Mouse (Mus musculus) embryonic facial prominence, embryonic 11.5 days (tissue): ENCODE data around the gene Macrod1. TPM values are rescaled to one million over a fixed set of nuclear protein-coding genes. Genes with fewer than 3 reads are reported as not detected.
A peak's percentile ranks its signal among the peaks of the same experiment; 100 is the strongest.

Experiments used
- ATAC-seq: fragments of 200-750 bp; cut with Nextera tagmentation; replicated peaks from 2 replicates; pipeline ENCODE4 v1.8.0; 2017; ENCODE audit warnings: low read depth; ENCODE audit not compliant: insufficient number of reproducible peaks, low FRiP score, low TSS enrichment
- DNase-seq: peaks from one replicate; pipeline ENCODE4 v3.0.0-alpha.2; 2015; ENCODE audit warnings: low spot score
- H3K27ac ChIP-seq: fragments of 300-500 bp; sonication (generic); replicated peaks from 2 replicates; pipeline ENCODE4 v1.5.1; 2014; ENCODE audit warnings: mild to moderate bottlenecking, low read depth, low read length, control low read depth
- H3K27me3 ChIP-seq: fragments of 300-500 bp; sonication (generic); 2 replicates; pipeline ENCODE4 v1.6.1; 2014; ENCODE audit warnings: mild to moderate bottlenecking, low read length, moderate library complexity, mixed read lengths; ENCODE audit not compliant: control insufficient read depth, insufficient read depth
- H3K36me3 ChIP-seq: fragments of 300-500 bp; sonication (generic); replicated peaks from 2 replicates; pipeline ENCODE4 v1.6.1; 2014; ENCODE audit warnings: low read depth, mild to moderate bottlenecking, low read length, moderate library complexity, mixed read lengths; ENCODE audit not compliant: control insufficient read depth, insufficient read depth
- H3K4me1 ChIP-seq: fragments of 300-500 bp; sonication (generic); 2 replicates; pipeline ENCODE4 v1.6.1; 2014; ENCODE audit warnings: low read length, mixed read lengths; ENCODE audit not compliant: control insufficient read depth, insufficient read depth
- H3K4me2 ChIP-seq: fragments of 300-500 bp; sonication (generic); 2 replicates; pipeline ENCODE4 v1.6.1; 2014; ENCODE audit warnings: low read depth, mild to moderate bottlenecking, control low read depth, low read length, moderate library complexity
- H3K4me3 ChIP-seq: fragments of 300-500 bp; sonication (generic); 2 replicates; pipeline ENCODE4 v1.5.1; 2014; ENCODE audit warnings: low read depth, low read length, control low read depth
- H3K9ac ChIP-seq: fragments of 300-500 bp; sonication (generic); replicated peaks from 2 replicates; pipeline ENCODE4 v1.6.1; 2014; ENCODE audit warnings: mild to moderate bottlenecking, control low read depth, low read length
- H3K9me3 ChIP-seq: fragments of 300-500 bp; sonication (generic); replicated peaks from 2 replicates; pipeline ENCODE4 v1.6.1; 2016; ENCODE audit warnings: mild to moderate bottlenecking, low read length, inconsistent platforms, mixed read lengths; ENCODE audit not compliant: control insufficient read depth
- WGBS: fragments of 180-500 bp; shearing (Covaris S2); extraction: QIAGEN DNeasy Blood & Tissue Kit; methylation state at CpG from one replicate; pipeline ENCODE4 v1.1.7; 2014; 5-methylcytosine and 5-hydroxymethylcytosine counted together
- polyA plus RNA-seq: library from polyadenylated mRNA; unstranded; fragments of >200 nt; fragmentation: Nextera tagmentation; extraction: Ambion mirVana; gene quantifications from 2 replicates; pipeline ENCODE4 v1.2.1, GENCODE M21; 2014

Macrod1 gene
- polyA plus RNA-seq = 5.0 and 6.9 TPM in 2 replicates

DNA sequence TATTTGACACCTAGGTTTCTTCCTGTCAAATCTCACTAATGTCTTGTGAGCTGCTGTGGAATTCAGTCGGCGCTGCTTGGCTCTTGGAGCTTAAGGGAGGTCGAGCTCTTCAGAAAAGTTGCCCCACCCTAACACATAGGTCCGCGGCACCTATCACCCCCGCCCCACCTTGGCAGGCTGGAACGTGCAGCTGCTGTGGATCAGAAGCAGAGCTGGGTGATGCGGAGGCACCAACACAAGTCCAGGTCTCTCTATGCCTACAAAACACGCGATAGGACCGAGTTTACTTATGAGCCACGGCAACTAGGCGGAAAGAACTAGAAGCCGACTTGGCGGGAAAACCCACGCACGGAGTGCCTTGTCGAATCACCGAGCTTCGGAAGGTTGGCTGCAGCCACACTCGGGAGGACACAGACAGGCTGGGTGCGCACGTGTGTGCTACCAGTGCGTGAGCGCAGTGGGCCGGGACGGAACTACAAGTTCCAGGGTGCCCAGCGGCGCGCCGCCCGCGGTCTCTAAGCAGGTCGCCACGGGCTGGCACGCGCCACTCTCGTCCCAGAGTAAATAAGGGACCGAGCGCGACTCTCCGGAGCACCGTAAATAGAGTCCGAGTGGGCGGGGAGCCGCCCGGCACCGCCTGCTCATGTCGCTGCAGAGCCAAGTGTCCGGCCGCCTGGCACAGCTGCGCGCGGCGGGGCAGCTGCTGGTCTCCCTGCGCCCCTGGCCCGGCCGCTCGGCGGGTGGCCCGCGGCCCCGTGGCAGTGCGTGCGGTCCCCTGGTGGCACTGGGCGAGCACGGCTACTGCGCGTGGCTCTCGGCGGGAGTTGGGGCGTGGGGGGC, at the start of gene Macrod1:
Macrod1 (plus strand) TSS at position 563 of the 840 bp plus-strand sequence.
- Histone ChIP-seq H3K9ac (peak within 1 kb of the TSS; percentile 68), H3K36me3 (no peaks in the 10 kb centered on the region), H3K4me1 (peaks cover 6% of the 10 kb centered on the region), H3K27ac (no peak within 1 kb of the TSS), H3K9me3 (no peaks in the 10 kb centered on the region), H3K27me3 (no peaks in the 10 kb centered on the region), H3K4me2 (peak within 1 kb of the TSS; percentile 100), H3K4me3 (peak within 1 kb of the TSS; percentile 70)
- under 1% methylated on average over 65 of the region's 72 CpGs for WGBS
- ATAC-seq (peak; percentile 75), DNase-seq (peak; percentile 78)

- Histone ChIP-seq H3K36me3 (no peaks in the 10 kb centered on the region), H3K9ac (no peak overlapping the region), H3K27ac (no peak overlapping the region), H3K4me2 (no peak overlapping the region), H3K4me3 (no peak overlapping the region), H3K27me3 (no peaks in the 10 kb centered on the region), H3K4me1 (no peaks in the 10 kb centered on the region), H3K9me3 (no peaks in the 10 kb centered on the region)
- ATAC-seq = no peak
- DNase-seq = no peak
- 83% methylated on average over 9 of the region's 9 CpGs for WGBS
Measured at GRCm38 (mm10) chr19:7006892-7007593, 49.6 kb upstream of the Macrod1 start.

DNA sequence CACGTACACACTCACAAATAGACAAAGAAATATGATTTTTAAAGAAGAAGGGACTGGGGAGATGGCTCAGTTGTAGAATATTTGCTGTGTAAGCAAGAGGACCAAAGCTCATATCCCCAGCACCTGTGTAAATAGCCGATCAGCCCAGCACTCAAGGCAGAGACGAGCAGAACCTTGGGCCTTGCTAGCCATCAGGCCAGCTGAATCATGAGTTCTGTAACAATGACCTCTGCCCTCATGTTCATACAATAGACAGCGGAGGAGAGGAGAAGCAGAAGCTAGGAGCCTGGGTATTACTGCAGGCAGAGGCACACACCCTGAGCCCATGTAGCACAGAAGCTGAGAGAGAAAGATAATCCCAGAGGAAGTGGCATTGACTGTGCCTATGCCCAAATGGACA, 44.2 kb upstream of the Macrod1 start:
- Histone ChIP-seq H3K36me3 (no peaks in the 10 kb centered on the region), H3K27ac (no peak overlapping the region), H3K9ac (no peak overlapping the region), H3K4me3 (no peak overlapping the region), H3K4me1 (no peaks in the 10 kb centered on the region), H3K9me3 (no peaks in the 10 kb centered on the region), H3K27me3 (no peaks in the 10 kb centered on the region), H3K4me2 (no peak overlapping the region)
- ATAC-seq (no peak), DNase-seq (no peak)
- WGBS = 83% methylated on average over 4 of the region's 4 CpGs

DNA sequence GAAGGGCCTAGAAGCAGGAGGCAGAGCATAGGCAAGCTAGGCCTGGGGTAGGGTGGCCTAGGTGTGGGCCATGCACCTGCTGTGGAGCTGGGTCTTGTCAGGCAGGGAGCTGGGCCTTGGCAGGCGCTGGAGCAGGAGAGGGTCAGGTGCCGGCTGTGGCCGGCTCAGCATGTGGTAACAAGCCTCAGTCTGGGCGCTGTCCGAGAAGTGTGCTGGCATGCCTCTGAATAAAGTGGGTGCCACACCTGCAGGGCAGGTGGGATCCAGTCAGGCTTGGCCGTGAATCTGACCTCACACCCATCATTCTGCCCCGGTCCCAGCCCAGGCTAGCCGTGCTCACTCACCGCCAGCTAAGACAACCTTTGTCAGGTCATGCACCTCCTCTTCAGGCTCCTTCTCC, 42.6 kb upstream of the Macrod1 start:
- no peak overlapping the region for H3K9ac ChIP-seq
- H3K4me3 ChIP-seq = no peak overlapping the region
- WGBS = 90% methylated on average over 9 of the region's 9 CpGs
- H3K4me1 ChIP-seq = no peaks in the 10 kb centered on the region
- H3K9me3 ChIP-seq = no peaks in the 10 kb centered on the region
- H3K27me3 ChIP-seq = no peaks in the 10 kb centered on the region
- peaks cover 3% of the 10 kb centered on the region for H3K36me3 ChIP-seq
- DNase-seq = no peak
- ATAC-seq = no peak
- H3K4me2 ChIP-seq = no peak overlapping the region
- no peak overlapping the region for H3K27ac ChIP-seq

DNA sequence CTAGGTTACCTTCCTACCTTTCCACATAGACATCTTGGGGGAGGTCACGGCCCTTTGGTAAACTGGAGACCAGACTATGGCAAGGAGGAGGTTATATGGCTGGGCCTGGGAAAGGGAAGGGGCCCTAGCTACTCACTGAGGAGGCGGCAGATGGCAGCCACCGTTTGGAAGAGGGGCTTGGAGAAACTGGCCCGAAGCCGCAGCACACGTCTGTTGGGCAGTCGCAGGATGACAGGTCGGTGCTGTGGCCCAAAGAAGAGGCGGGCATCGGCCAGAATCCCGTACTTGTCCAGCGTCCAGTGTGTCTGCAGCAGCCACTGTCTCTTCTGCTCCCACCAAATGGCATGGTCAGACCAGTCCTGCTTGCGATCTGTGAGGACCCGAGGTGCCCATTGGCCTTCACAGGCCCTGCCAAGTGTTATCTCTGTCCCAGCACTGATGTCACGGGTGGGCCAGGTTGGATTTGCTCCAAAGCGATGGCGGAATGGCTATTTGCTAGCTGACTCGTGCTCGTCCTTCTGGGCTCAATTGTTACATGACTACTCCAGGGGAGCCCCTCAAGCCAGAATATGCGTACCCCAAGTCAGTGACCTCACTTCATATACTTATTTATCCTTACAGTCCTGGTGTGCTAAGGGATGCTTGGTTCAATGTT, 42.0 kb upstream of the Macrod1 start:
- H3K36me3 ChIP-seq = peaks cover 5% of the 10 kb centered on the region
- ATAC-seq (no peak), DNase-seq (no peak)
- WGBS = 88% methylated on average over 20 of the region's 20 CpGs
- no peaks in the 10 kb centered on the region for H3K27me3 ChIP-seq
- no peak overlapping the region for H3K4me2 ChIP-seq
- no peaks in the 10 kb centered on the region for H3K4me1 ChIP-seq
- no peak overlapping the region for H3K9ac ChIP-seq
- no peak overlapping the region for H3K4me3 ChIP-seq
- no peak overlapping the region for H3K27ac ChIP-seq
- no peaks in the 10 kb centered on the region for H3K9me3 ChIP-seq

DNA sequence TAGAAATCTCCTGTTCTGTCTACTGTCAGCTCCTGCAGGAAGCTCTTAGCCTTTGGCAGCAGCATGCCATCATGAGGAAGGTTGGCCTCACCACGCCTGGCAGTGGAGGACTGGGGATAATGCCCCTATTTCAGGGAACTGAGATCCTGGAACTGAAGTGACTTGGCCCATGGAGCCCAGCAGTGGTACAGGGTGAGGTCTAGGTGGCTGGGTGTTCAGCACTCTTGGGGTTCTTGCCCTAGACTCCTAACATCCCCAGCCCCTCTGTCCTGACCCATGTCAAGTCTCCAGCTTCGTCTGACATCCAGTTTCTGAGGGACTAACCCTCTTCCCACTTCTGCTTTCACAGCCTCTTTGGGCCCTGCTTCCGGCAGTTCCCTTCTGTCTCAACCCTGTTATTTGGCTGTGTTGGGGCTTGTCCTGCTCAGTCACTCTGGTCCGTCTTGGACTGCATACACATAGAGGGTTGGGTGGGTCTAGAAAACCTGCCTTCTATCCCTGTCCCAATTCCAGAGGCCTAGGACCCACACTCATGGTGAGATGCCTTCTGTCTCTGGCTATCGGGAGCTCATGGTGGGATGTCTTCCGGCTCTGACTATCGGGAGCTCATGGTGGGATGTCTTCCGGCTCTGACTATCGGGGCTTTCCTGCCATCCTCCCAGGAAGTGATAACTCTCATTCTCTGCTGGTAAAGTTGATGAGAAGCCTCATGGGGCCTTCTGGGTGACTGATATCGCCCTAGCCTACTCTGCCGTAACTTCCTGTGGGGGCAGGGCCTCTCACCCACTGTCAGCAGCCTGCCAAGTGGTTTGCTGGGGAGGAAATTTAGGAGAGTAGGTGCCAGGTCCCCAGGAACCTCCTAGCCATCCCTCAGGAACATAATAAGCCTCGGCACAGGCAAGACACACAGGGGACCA, 38.8 kb upstream of the Macrod1 start:
- H3K4me2 ChIP-seq = no peak overlapping the region
- H3K9ac ChIP-seq = no peak overlapping the region
- H3K9me3 ChIP-seq = no peaks in the 10 kb centered on the region
- no peak for DNase-seq
- H3K36me3 ChIP-seq = peaks cover 25% of the 10 kb centered on the region
- no peak overlapping the region for H3K4me3 ChIP-seq
- ATAC-seq = no peak
- no peak overlapping the region for H3K27ac ChIP-seq
- no peaks in the 10 kb centered on the region for H3K4me1 ChIP-seq
- no peaks in the 10 kb centered on the region for H3K27me3 ChIP-seq
- WGBS = 81% methylated on average over 12 of the region's 12 CpGs

DNA sequence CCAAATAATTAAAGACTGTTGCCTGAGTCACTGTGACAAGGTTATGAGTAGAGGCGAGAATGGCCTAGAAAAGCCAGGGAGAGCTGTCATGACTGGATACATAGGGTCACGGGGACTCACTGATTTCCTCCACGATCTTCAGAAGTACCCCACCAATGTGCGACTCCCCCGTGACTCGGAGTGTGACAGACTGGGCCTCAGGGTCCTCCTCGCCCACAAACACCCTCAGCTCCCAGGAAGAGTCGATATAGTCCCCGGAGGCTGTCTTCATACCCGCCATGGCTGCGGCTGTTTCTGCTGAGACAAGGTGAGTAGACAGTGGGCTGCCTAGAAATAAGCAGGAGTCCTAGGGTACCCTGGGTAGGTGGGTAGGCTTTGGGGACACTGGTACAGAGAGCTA, 38.1 kb upstream of the Macrod1 start:
- Histone ChIP-seq H3K4me1 (no peaks in the 10 kb centered on the region), H3K27ac (no peak overlapping the region), H3K9ac (no peak overlapping the region), H3K36me3 (peaks cover 25% of the 10 kb centered on the region), H3K4me3 (no peak overlapping the region), H3K4me2 (no peak overlapping the region), H3K9me3 (no peaks in the 10 kb centered on the region), H3K27me3 (no peaks in the 10 kb centered on the region)
- ATAC-seq = no peak
- no peak for DNase-seq
- WGBS = 91% methylated on average over 11 of the region's 11 CpGs
